Mouse (Mus musculus): ENCODE measurements around the gene Klre1. TPM values are rescaled to one million over a fixed set of nuclear protein-coding genes. Genes with fewer than 3 reads are reported as not detected.

The Klre1 gene
- polyA plus RNA-seq (2012; rRNA removed), result 0.18 and 0.20 TPM in 2 replicates

GRCm38 (mm10) chr6:129577605-129578004 lies at the start of gene Klre1:
Gene Klre1 (plus strand): TSS chr6:129577905.
- DNase-seq (ENCODE audit: low read depth), result no peak

GRCm38 (mm10) chr6:129529605-129530004 lies 48.1 kb upstream of the Klre1 start:
- DNase-seq (ENCODE audit: low read depth), result no peak

GRCm38 (mm10) chr6:129530261-129530660 lies 47.4 kb upstream of the Klre1 start:
- DNase-seq (ENCODE audit: low read depth), result no peak

- DNase-seq (ENCODE audit: low read depth), result peak; percentile 78
These were observed 45.2 kb upstream of the Klre1 start for GRCm38 (mm10) chr6:129532556-129532941.

GRCm38 (mm10) chr6:129532942-129533860 lies 44.5 kb upstream of the Klre1 start, which contains the start of gene Gabarapl1:
Gene Gabarapl1 (plus strand): TSS chr6:129533160.
- DNase-seq (ENCODE audit: low read depth), result no peak

- no peak for DNase-seq (ENCODE audit: low read depth)
These were observed 43.6 kb upstream of the Klre1 start for GRCm38 (mm10) chr6:129534057-129534456.

GRCm38 (mm10) chr6:129534627-129535190 lies 43.0 kb upstream of the Klre1 start:
- no peak for DNase-seq (ENCODE audit: low read depth)

- DNase-seq (ENCODE audit: low read depth), result no peak
These were observed 42.0 kb upstream of the Klre1 start for GRCm38 (mm10) chr6:129535723-129536122.

- DNase-seq (ENCODE audit: low read depth), result no peak
These were observed 39.1 kb upstream of the Klre1 start for GRCm38 (mm10) chr6:129538555-129538954.

- no peak for DNase-seq (ENCODE audit: low read depth)
These were observed 35.8 kb upstream of the Klre1 start for GRCm38 (mm10) chr6:129541931-129542330.

GRCm38 (mm10) chr6:129542540-129542939 lies 35.2 kb upstream of the Klre1 start:
- no peak for DNase-seq (ENCODE audit: low read depth)

GRCm38 (mm10) chr6:129543709-129544606 lies 33.7 kb upstream of the Klre1 start:
- DNase-seq (ENCODE audit: low read depth), result no peak

GRCm38 (mm10) chr6:129547277-129547676 lies 30.4 kb upstream of the Klre1 start:
- DNase-seq (ENCODE audit: low read depth), result no peak

- no peak for DNase-seq (ENCODE audit: low read depth)
These were observed 29.7 kb upstream of the Klre1 start for GRCm38 (mm10) chr6:129548009-129548408.

GRCm38 (mm10) chr6:129557298-129558023 lies 20.2 kb upstream of the Klre1 start:
- DNase-seq (ENCODE audit: low read depth), result no peak

GRCm38 (mm10) chr6:129558946-129559640 lies 18.6 kb upstream of the Klre1 start:
- no peak for DNase-seq (ENCODE audit: low read depth)

- DNase-seq (ENCODE audit: low read depth), result no peak
These were observed 18.1 kb upstream of the Klre1 start for GRCm38 (mm10) chr6:129559641-129560027.

GRCm38 (mm10) chr6:129565257-129565656 lies 12.4 kb upstream of the Klre1 start:
- no peak for DNase-seq (ENCODE audit: low read depth)

- no peak for DNase-seq (ENCODE audit: low read depth)
These were observed 2.4 kb upstream of the Klre1 start for GRCm38 (mm10) chr6:129575315-129575714.

GRCm38 (mm10) chr6:129581274-129581673 lies 3.6 kb downstream of the Klre1 start:
- DNase-seq (ENCODE audit: low read depth), result no peak

GRCm38 (mm10) chr6:129581896-129582295 lies 4.2 kb downstream of the Klre1 start:
- DNase-seq (ENCODE audit: low read depth), result no peak

Data from gonadal fat pad, adult 2 months (tissue).